Mouse (Mus musculus): ENCODE measurements at regions not wholly inside any gene's neighbourhood (a gene's known extent, or its start where the extent isn't known, plus 50 kb on each side); places are given as distances from the start of the nearest gene placed in this dataset.

GRCm38 (mm10) chr9:63880487-63881260, 122.9 kb upstream of the Smad3 start:
- Histone ChIP-seq H3K4me2 (ENCODE audit: low read length) (peak overlapping the region; percentile 53), H3K36me3 (ENCODE audit: control insufficient read depth, insufficient read depth, low read length) (no peaks in the 10 kb centered on the region), H3K27ac (ENCODE audit: low read depth, low read length) (peak overlapping the region; percentile 69), H3K4me3 (ENCODE audit: low read depth, low read length) (peak overlapping the region; percentile 17), H3K9me3 (replicated peaks; ENCODE audit: control insufficient read depth, low read length) (no peaks in the 10 kb centered on the region), H3K4me1 (ENCODE audit: control insufficient read depth, insufficient read depth, low read length) (peaks cover 16% of the 10 kb centered on the region), H3K9ac (ENCODE audit: low read length) (no peak overlapping the region; the same call in 1 of the 2 replicates), H3K27me3 (replicated peaks; ENCODE audit: control insufficient read depth, insufficient read depth, low read length) (no peaks in the 10 kb centered on the region)
- peak; percentile 90 for ATAC-seq
- 5% methylated on average over 26 of the region's 26 CpGs for WGBS
- DNase-seq (ENCODE audit: low spot score) = peak; percentile 90

- Histone ChIP-seq H3K9ac (ENCODE audit: low read length) (no peak overlapping the region), H3K36me3 (ENCODE audit: control insufficient read depth, insufficient read depth, low read length) (no peaks in the 10 kb centered on the region), H3K27me3 (replicated peaks; ENCODE audit: control insufficient read depth, insufficient read depth, low read length) (no peaks in the 10 kb centered on the region), H3K9me3 (replicated peaks; ENCODE audit: control insufficient read depth, low read length) (no peaks in the 10 kb centered on the region), H3K27ac (ENCODE audit: low read depth, low read length) (peak overlapping the region; percentile 39), H3K4me2 (ENCODE audit: low read length) (peak overlapping the region; percentile 53), H3K4me3 (ENCODE audit: low read depth, low read length) (no peak overlapping the region), H3K4me1 (ENCODE audit: control insufficient read depth, insufficient read depth, low read length) (peaks cover 15% of the 10 kb centered on the region)
- ATAC-seq (peak; percentile 70), DNase-seq (ENCODE audit: low spot score) (peak; percentile 83)
- WGBS = 13% methylated on average over 15 of the region's 15 CpGs
These were observed 122.1 kb upstream of the Smad3 start for GRCm38 (mm10) chr9:63879710-63880428.

GRCm38 (mm10) chr9:63877864-63878263, 120.1 kb upstream of the Smad3 start:
- no peak overlapping the region for H3K4me2 ChIP-seq (ENCODE audit: low read length)
- WGBS = 79% methylated on average over 7 of the region's 7 CpGs
- no peaks in the 10 kb centered on the region for H3K27me3 ChIP-seq (replicated peaks; ENCODE audit: control insufficient read depth, insufficient read depth, low read length)
- H3K9me3 ChIP-seq (replicated peaks; ENCODE audit: control insufficient read depth, low read length) = no peaks in the 10 kb centered on the region
- no peak overlapping the region for H3K4me3 ChIP-seq (ENCODE audit: low read depth, low read length)
- peaks cover 14% of the 10 kb centered on the region for H3K4me1 ChIP-seq (ENCODE audit: control insufficient read depth, insufficient read depth, low read length)
- H3K9ac ChIP-seq (ENCODE audit: low read length) = no peak overlapping the region
- ATAC-seq = no peak
- no peak overlapping the region for H3K27ac ChIP-seq (ENCODE audit: low read depth, low read length)
- no peak for DNase-seq (ENCODE audit: low spot score)
- no peaks in the 10 kb centered on the region for H3K36me3 ChIP-seq (ENCODE audit: control insufficient read depth, insufficient read depth, low read length)

GRCm38 (mm10) chr9:63876886-63877285, 119.1 kb upstream of the Smad3 start:
- H3K9ac ChIP-seq (ENCODE audit: low read length) = no peak overlapping the region
- H3K27ac ChIP-seq (ENCODE audit: low read depth, low read length) = no peak overlapping the region
- ATAC-seq = no peak
- DNase-seq (ENCODE audit: low spot score) = no peak
- no peaks in the 10 kb centered on the region for H3K27me3 ChIP-seq (replicated peaks; ENCODE audit: control insufficient read depth, insufficient read depth, low read length)
- H3K4me3 ChIP-seq (ENCODE audit: low read depth, low read length) = no peak overlapping the region
- peaks cover 14% of the 10 kb centered on the region for H3K4me1 ChIP-seq (ENCODE audit: control insufficient read depth, insufficient read depth, low read length)
- no peaks in the 10 kb centered on the region for H3K9me3 ChIP-seq (replicated peaks; ENCODE audit: control insufficient read depth, low read length)
- WGBS = 55% methylated on average over 13 of the region's 13 CpGs
- H3K4me2 ChIP-seq (ENCODE audit: low read length) = no peak overlapping the region
- no peaks in the 10 kb centered on the region for H3K36me3 ChIP-seq (ENCODE audit: control insufficient read depth, insufficient read depth, low read length)

GRCm38 (mm10) chr9:63876023-63876422, 118.2 kb upstream of the Smad3 start:
- DNase-seq (ENCODE audit: low spot score) (no peak), ATAC-seq (no peak)
- Histone ChIP-seq H3K9ac (ENCODE audit: low read length) (no peak overlapping the region), H3K9me3 (replicated peaks; ENCODE audit: control insufficient read depth, low read length) (no peaks in the 10 kb centered on the region), H3K36me3 (ENCODE audit: control insufficient read depth, insufficient read depth, low read length) (no peaks in the 10 kb centered on the region), H3K4me3 (ENCODE audit: low read depth, low read length) (no peak overlapping the region), H3K27ac (ENCODE audit: low read depth, low read length) (no peak overlapping the region), H3K4me1 (ENCODE audit: control insufficient read depth, insufficient read depth, low read length) (peaks cover 8% of the 10 kb centered on the region), H3K4me2 (ENCODE audit: low read length) (no peak overlapping the region), H3K27me3 (replicated peaks; ENCODE audit: control insufficient read depth, insufficient read depth, low read length) (no peaks in the 10 kb centered on the region)
- 95% methylated on average over 12 of the region's 12 CpGs for WGBS

GRCm38 (mm10) chr9:63875193-63875592, 117.4 kb upstream of the Smad3 start:
- no peak for DNase-seq (ENCODE audit: low spot score)
- WGBS = 91% methylated on average over 5 of the region's 5 CpGs

GRCm38 (mm10) chr9:63864350-63864749, 106.6 kb upstream of the Smad3 start:
- Histone ChIP-seq H3K9ac (ENCODE audit: low read length) (no peak overlapping the region), H3K4me3 (ENCODE audit: low read depth, low read length) (no peak overlapping the region), H3K36me3 (ENCODE audit: control insufficient read depth, insufficient read depth, low read length) (no peaks in the 10 kb centered on the region), H3K9me3 (replicated peaks; ENCODE audit: control insufficient read depth, low read length) (no peaks in the 10 kb centered on the region), H3K27me3 (replicated peaks; ENCODE audit: control insufficient read depth, insufficient read depth, low read length) (no peaks in the 10 kb centered on the region), H3K27ac (ENCODE audit: low read depth, low read length) (no peak overlapping the region), H3K4me2 (ENCODE audit: low read length) (no peak overlapping the region), H3K4me1 (ENCODE audit: control insufficient read depth, insufficient read depth, low read length) (peaks cover 4% of the 10 kb centered on the region; the same call in 1 of the 2 replicates)
- DNase-seq (ENCODE audit: low spot score) (no peak), ATAC-seq (no peak)
- WGBS = 30% methylated on average over 11 of the region's 11 CpGs

More at GRCm38 (mm10) chr9:63875193-63875592, 117.4 kb upstream of the Smad3 start:
- Histone ChIP-seq H3K4me2 (ENCODE audit: low read length) (no peak overlapping the region), H3K36me3 (ENCODE audit: control insufficient read depth, insufficient read depth, low read length) (no peaks in the 10 kb centered on the region), H3K9me3 (replicated peaks; ENCODE audit: control insufficient read depth, low read length) (no peaks in the 10 kb centered on the region), H3K27ac (ENCODE audit: low read depth, low read length) (no peak overlapping the region), H3K9ac (ENCODE audit: low read length) (no peak overlapping the region), H3K4me1 (ENCODE audit: control insufficient read depth, insufficient read depth, low read length) (peaks cover 8% of the 10 kb centered on the region), H3K27me3 (replicated peaks; ENCODE audit: control insufficient read depth, insufficient read depth, low read length) (no peaks in the 10 kb centered on the region), H3K4me3 (ENCODE audit: low read depth, low read length) (no peak overlapping the region)
- no peak for ATAC-seq

- Histone ChIP-seq H3K36me3 (ENCODE audit: control insufficient read depth, insufficient read depth, low read length) (no peaks in the 10 kb centered on the region), H3K27ac (ENCODE audit: low read depth, low read length) (no peak overlapping the region), H3K4me1 (ENCODE audit: control insufficient read depth, insufficient read depth, low read length) (peaks cover 4% of the 10 kb centered on the region; the same call in 1 of the 2 replicates), H3K4me3 (ENCODE audit: low read depth, low read length) (no peak overlapping the region), H3K27me3 (replicated peaks; ENCODE audit: control insufficient read depth, insufficient read depth, low read length) (no peaks in the 10 kb centered on the region), H3K9me3 (replicated peaks; ENCODE audit: control insufficient read depth, low read length) (no peaks in the 10 kb centered on the region), H3K9ac (ENCODE audit: low read length) (no peak overlapping the region), H3K4me2 (ENCODE audit: low read length) (no peak overlapping the region)
- 81% methylated on average over 4 of the region's 4 CpGs for WGBS
- DNase-seq (ENCODE audit: low spot score) = no peak
- no peak for ATAC-seq
These were observed 105.5 kb upstream of the Smad3 start for GRCm38 (mm10) chr9:63863328-63863727.

GRCm38 (mm10) chr9:63862427-63862826, 104.6 kb upstream of the Smad3 start:
- H3K4me1 ChIP-seq (ENCODE audit: control insufficient read depth, insufficient read depth, low read length) = peaks cover 4% of the 10 kb centered on the region; the same call in 1 of the 2 replicates
- no peaks in the 10 kb centered on the region for H3K27me3 ChIP-seq (replicated peaks; ENCODE audit: control insufficient read depth, insufficient read depth, low read length)
- H3K4me2 ChIP-seq (ENCODE audit: low read length) = no peak overlapping the region
- WGBS = 29% methylated on average over 6 of the region's 6 CpGs
- H3K4me3 ChIP-seq (ENCODE audit: low read depth, low read length) = no peak overlapping the region
- no peak overlapping the region for H3K9ac ChIP-seq (ENCODE audit: low read length)
- ATAC-seq (no peak), DNase-seq (ENCODE audit: low spot score) (peak; percentile 67)
- no peak overlapping the region for H3K27ac ChIP-seq (ENCODE audit: low read depth, low read length)
- H3K9me3 ChIP-seq (replicated peaks; ENCODE audit: control insufficient read depth, low read length) = no peaks in the 10 kb centered on the region
- no peaks in the 10 kb centered on the region for H3K36me3 ChIP-seq (ENCODE audit: control insufficient read depth, insufficient read depth, low read length)
